Mouse (Mus musculus) 3134 (cell line): Measurements from ENCODE around the gene Lnx2.

Experiments used
- DNase-seq: peaks from one replicate; pipeline ENCODE4 v3.0.0-alpha.2; 2011; ENCODE audit warnings: low spot score; ENCODE audit not compliant: insufficient read length; ENCODE audit errors: extremely low read depth

Lnx2 gene

GRCm38 (mm10) chr5:147077305-147078034 lies 1.1 kb upstream of the Lnx2 start:
- DNase-seq: peak; percentile 95

GRCm38 (mm10) chr5:147076799-147077165 lies 396 bp upstream of the Lnx2 start, which contains the start of gene Polr1d:
Gene Polr1d (plus strand): TSS chr5:147077050.
- no peak for DNase-seq

GRCm38 (mm10) chr5:147075103-147076025 lies 1.0 kb downstream of the Lnx2 start:
- DNase-seq: peak; percentile 27

- DNase-seq: no peak
These were observed 2.6 kb downstream of the Lnx2 start for GRCm38 (mm10) chr5:147073805-147074204.

- DNase-seq: no peak
These were observed 4.5 kb downstream of the Lnx2 start for GRCm38 (mm10) chr5:147071886-147072285.

- no peak for DNase-seq
These were observed 5.4 kb downstream of the Lnx2 start for GRCm38 (mm10) chr5:147070791-147071516.

GRCm38 (mm10) chr5:147068876-147069275 lies 7.5 kb downstream of the Lnx2 start:
- DNase-seq: no peak

- no peak for DNase-seq
These were observed 9.4 kb downstream of the Lnx2 start for GRCm38 (mm10) chr5:147066965-147067364.

GRCm38 (mm10) chr5:147066129-147066528 lies 10.3 kb downstream of the Lnx2 start:
- no peak for DNase-seq

GRCm38 (mm10) chr5:147063215-147063661 lies 13.1 kb downstream of the Lnx2 start:
- no peak for DNase-seq

- no peak for DNase-seq
These were observed 16.4 kb downstream of the Lnx2 start for GRCm38 (mm10) chr5:147060024-147060423.

GRCm38 (mm10) chr5:147059319-147059718 lies 17.1 kb downstream of the Lnx2 start:
- DNase-seq: no peak

- no peak for DNase-seq
These were observed 17.7 kb downstream of the Lnx2 start for GRCm38 (mm10) chr5:147058661-147059060.

GRCm38 (mm10) chr5:147057626-147058414 lies 18.6 kb downstream of the Lnx2 start:
- DNase-seq: no peak

GRCm38 (mm10) chr5:147056712-147057290 lies 19.6 kb downstream of the Lnx2 start:
- no peak for DNase-seq

- DNase-seq: peak; percentile 60
These were observed 20.7 kb downstream of the Lnx2 start for GRCm38 (mm10) chr5:147055572-147056245.

- DNase-seq: no peak
These were observed 21.6 kb downstream of the Lnx2 start for GRCm38 (mm10) chr5:147054747-147055270.

- DNase-seq: no peak
These were observed 22.1 kb downstream of the Lnx2 start for GRCm38 (mm10) chr5:147054328-147054727.

GRCm38 (mm10) chr5:147053481-147053880 lies 22.9 kb downstream of the Lnx2 start:
- DNase-seq: no peak
